Mouse (Mus musculus): Measurements from ENCODE around the gene Ptbp1. TPM values are rescaled to one million over a fixed set of nuclear protein-coding genes. Genes with fewer than 3 reads are reported as not detected.

The Ptbp1 gene
- polyA plus RNA-seq, 1 experiment from 2014 or later = 485 TPM

DNA sequence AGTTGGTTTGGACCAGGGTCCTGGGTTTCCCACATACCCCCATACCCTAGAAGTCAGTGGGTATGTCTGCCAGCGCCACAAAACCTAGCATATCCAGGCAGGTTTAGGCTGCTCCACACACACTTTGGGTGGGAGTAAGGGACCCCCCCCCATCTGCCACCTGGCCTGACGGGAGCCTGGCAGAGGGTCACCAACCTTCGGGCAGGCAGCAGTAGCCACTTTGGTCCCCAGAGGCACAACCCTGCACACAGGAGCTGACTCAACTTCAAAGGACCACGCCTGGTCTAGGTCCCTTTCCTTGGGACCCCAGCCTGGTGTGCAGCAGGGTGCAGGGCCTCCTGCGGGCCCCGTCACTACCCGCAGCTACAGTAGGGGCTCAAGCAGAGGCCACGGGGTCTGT lies 34.0 kb upstream of the Ptbp1 start:
- DNase-seq (ENCODE audit: low spot score) = no peak
- Histone ChIP-seq H3K27me3 (ENCODE audit: low read depth, poor library complexity, severe bottlenecking) (no peaks in the 10 kb centered on the region), H3K4me1 (peaks cover 21% of the 10 kb centered on the region), H3K9me3 (replicated peaks) (no peaks in the 10 kb centered on the region), H3K27ac (no peak overlapping the region), H3K36me3 (peaks cover 56% of the 10 kb centered on the region), H3K4me3 (no peak overlapping the region)
- 74% methylated on average over 8 of the region's 8 CpGs for WGBS

DNA sequence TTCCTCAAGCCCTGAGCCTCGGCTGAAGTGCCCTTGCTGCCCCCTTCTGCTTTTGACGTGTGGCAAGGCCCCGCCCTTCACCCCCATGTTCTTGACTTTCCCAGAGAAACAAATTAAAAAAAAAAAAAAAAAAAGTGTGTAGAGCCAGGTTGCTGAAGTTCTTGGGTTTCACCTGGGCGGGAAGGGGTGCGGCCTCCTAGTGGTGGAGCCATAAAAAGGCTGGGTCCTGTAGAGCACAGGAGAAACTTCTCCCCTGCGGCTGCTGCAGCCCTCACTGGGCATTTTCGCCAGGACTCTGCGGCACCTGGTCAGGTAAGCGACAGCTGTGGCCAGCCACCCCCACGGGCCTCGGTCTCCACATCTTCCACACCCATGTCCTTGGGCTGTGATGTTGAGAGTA lies 33.4 kb upstream of the Ptbp1 start, which contains the start of gene Misp:
TSS of gene Misp (plus strand) at position 208 of the 400 bp plus-strand sequence.
- no peak within 1 kb of the TSS for H3K27ac ChIP-seq
- no peaks in the 10 kb centered on the region for H3K9me3 ChIP-seq (replicated peaks)

DNA sequence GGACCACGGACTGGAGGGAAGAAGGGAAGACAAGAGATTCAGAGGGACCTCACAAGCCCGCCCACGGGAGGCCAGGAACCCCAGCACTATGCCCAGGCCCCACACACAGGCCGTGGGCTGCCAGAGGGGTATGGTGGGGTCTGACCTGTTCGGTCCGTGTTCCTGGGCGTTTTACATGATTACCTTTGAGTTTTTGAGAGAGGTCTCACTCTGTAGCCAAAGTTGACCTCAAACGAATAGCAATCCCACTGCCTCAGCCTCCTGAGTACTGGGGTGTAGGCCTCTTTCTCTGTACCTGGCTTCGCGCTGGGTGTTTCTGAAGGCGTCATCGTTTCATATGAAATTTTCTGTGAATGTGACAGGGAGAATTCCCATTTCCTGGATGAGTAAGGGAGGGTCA lies 32.5 kb upstream of the Ptbp1 start:
- H3K27me3 ChIP-seq (ENCODE audit: low read depth, poor library complexity, severe bottlenecking) = no peaks in the 10 kb centered on the region
- no peak overlapping the region for H3K4me3 ChIP-seq
- no peak overlapping the region for H3K27ac ChIP-seq
- peaks cover 21% of the 10 kb centered on the region for H3K4me1 ChIP-seq
- H3K36me3 ChIP-seq = peaks cover 41% of the 10 kb centered on the region
- DNase-seq (ENCODE audit: low spot score) = no peak
- no peaks in the 10 kb centered on the region for H3K9me3 ChIP-seq (replicated peaks)
- 89% methylated on average over 12 of the region's 12 CpGs for WGBS

More for the DNA sequence above, 33.4 kb upstream of the Ptbp1 start, which contains the start of gene Misp:
- Histone ChIP-seq H3K4me1 (peaks cover 21% of the 10 kb centered on the region), H3K4me3 (no peak within 1 kb of the TSS), H3K36me3 (peaks cover 51% of the 10 kb centered on the region), H3K27me3 (ENCODE audit: low read depth, poor library complexity, severe bottlenecking) (no peaks in the 10 kb centered on the region)
- DNase-seq (ENCODE audit: low spot score) = no peak
- 62% methylated on average over 11 of the region's 11 CpGs for WGBS

DNA sequence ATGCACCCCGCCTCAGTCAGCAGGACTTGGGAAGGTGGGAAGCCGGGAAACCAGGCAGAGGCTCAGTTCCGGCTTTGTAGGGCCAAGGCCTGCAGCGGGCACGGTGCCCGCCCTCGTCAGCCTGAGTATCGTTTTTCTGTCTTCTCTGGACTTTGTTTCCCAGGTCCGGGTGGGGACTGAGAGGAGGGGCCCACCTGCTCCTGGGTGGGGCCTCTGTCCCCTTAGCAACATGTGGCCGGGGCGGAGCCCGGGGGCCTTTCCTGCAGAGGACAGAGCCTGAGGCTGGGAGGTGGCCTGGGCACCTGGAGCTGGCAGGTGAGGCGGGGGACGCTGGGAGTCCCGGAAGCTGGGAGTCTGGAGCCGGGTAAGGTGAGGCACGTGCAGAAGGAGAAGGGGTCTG lies 31.9 kb upstream of the Ptbp1 start:
- WGBS = 36% methylated on average over 17 of the region's 17 CpGs
- Histone ChIP-seq H3K4me1 (peaks cover 21% of the 10 kb centered on the region), H3K27me3 (ENCODE audit: low read depth, poor library complexity, severe bottlenecking) (no peaks in the 10 kb centered on the region), H3K36me3 (peaks cover 35% of the 10 kb centered on the region), H3K4me3 (peak overlapping the region; percentile 15; the same call in 1 of the 2 replicates), H3K9me3 (replicated peaks) (no peaks in the 10 kb centered on the region), H3K27ac (peak overlapping the region; percentile 57; the same call in 1 of the 2 replicates)
- no peak for DNase-seq (ENCODE audit: low spot score)

DNA sequence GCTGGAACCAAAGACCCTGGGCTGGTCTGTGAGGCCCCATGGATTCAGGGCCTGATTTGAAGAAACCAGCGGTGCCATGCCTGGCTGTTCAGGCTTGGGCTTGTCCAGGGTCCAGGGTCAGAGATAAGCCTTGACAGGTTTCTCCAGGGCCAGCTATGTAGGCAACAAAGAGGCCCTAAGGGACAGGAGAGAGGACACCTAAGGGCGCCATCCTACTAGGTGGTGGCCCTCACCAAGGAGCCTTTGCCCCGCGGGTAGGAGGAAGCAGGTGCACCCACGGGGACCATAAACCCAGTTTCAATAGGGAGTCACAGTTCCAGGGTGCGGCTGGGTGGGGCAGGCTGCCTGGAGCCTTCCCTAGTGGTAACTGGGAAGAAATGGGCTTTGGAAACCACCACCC lies 31.2 kb upstream of the Ptbp1 start:
- WGBS = 73% methylated on average over 6 of the region's 6 CpGs
- Histone ChIP-seq H3K27me3 (ENCODE audit: low read depth, poor library complexity, severe bottlenecking) (no peaks in the 10 kb centered on the region), H3K4me1 (peaks cover 21% of the 10 kb centered on the region), H3K4me3 (no peak overlapping the region), H3K36me3 (peaks cover 30% of the 10 kb centered on the region), H3K9me3 (replicated peaks) (no peaks in the 10 kb centered on the region), H3K27ac (no peak overlapping the region)
- no peak for DNase-seq (ENCODE audit: low spot score)

DNA sequence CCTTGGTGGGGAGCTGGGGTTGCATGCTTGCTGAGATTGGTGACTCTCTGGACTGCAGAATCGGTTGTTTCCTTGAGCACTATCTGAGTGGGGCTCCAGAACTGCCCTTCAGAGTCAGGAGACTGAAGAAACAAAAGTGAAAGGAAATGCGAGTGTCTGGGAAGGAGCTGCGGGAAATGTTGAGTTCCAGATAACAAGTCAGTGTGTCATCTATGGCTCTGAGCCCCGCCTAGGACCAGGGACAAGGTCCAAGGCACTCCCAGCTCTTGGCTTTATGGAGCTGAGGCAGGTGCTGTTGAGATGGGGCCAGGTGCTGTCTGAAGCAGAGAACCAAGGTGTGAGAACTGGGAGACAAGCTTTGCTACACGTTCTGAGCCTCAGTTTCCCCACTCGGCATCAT lies 29.8 kb upstream of the Ptbp1 start:
- Histone ChIP-seq H3K36me3 (peaks cover 16% of the 10 kb centered on the region), H3K4me3 (no peak overlapping the region), H3K27ac (no peak overlapping the region), H3K9me3 (replicated peaks) (no peaks in the 10 kb centered on the region), H3K27me3 (ENCODE audit: low read depth, poor library complexity, severe bottlenecking) (no peaks in the 10 kb centered on the region), H3K4me1 (peaks cover 21% of the 10 kb centered on the region)
- DNase-seq (ENCODE audit: low spot score) = no peak
- 78% methylated on average over 6 of the region's 6 CpGs for WGBS

DNA sequence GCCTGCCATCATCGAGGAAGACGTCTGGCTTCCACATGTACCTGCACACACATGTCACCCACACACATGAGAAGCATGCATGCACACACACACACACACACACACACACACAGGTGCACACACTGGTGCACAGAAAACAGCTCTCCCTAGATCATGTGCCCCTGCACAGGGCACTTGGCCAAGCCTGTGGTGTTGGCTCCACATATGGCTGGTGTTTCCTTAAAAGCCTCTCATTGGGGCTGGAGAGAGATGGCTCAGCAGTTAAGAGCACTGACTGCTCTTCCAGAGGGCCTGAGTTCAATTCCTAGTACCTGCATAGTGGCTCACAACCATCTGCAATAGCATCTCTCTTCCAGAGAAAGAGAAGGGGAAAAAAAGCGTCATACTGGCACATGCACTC lies 22.6 kb upstream of the Ptbp1 start:
- DNase-seq (ENCODE audit: low spot score) = no peak
- no peaks in the 10 kb centered on the region for H3K27me3 ChIP-seq (ENCODE audit: low read depth, poor library complexity, severe bottlenecking)
- H3K36me3 ChIP-seq = no peaks in the 10 kb centered on the region
- H3K4me3 ChIP-seq = no peak overlapping the region
- H3K27ac ChIP-seq = no peak overlapping the region
- 95% methylated on average over 3 of the region's 3 CpGs for WGBS
- no peaks in the 10 kb centered on the region for H3K9me3 ChIP-seq (replicated peaks)
- peaks cover 15% of the 10 kb centered on the region for H3K4me1 ChIP-seq

DNA sequence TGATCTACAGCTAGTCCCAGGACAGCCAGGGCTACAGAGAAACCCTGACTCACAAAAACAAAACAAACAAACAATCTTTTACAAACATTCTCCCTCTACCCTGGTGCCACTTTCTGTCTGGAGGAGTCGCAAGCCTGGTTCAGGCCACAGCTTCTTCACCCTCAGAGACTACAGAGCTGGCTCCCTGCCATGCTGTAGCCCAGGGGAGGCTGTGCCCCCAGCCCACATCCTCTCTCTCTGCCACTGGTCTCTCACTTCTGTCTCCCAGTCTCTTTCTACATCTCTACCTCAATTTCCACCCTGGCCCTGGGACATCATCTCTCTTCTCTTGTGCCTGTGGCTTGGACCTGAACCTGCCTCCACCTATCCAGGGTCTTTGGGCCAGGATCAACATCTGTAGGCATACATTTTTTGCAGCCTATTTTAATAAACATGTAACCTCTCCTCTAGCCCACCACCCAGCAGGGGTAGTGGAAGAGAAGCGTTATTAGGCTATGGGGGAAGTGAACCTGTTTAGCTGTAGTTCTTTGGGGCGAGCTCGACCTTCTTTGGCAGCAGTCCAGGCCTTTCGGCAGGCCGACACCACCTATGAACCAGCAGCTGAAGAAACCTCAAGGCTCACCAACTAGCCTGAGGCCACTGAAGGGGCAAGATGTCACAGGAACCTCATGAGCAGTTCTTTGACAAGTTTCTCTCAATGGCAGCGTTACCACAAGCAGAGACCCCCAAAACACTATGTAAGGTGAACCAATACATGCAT lies 22.0 kb upstream of the Ptbp1 start:
- no peak overlapping the region for H3K4me3 ChIP-seq
- H3K36me3 ChIP-seq = no peaks in the 10 kb centered on the region
- 88% methylated on average over 7 of the region's 7 CpGs for WGBS
- no peak overlapping the region for H3K27ac ChIP-seq
- H3K4me1 ChIP-seq = peaks cover 15% of the 10 kb centered on the region
- no peaks in the 10 kb centered on the region for H3K9me3 ChIP-seq (replicated peaks)
- DNase-seq (ENCODE audit: low spot score) = no peak
- H3K27me3 ChIP-seq (ENCODE audit: low read depth, poor library complexity, severe bottlenecking) = no peaks in the 10 kb centered on the region

DNA sequence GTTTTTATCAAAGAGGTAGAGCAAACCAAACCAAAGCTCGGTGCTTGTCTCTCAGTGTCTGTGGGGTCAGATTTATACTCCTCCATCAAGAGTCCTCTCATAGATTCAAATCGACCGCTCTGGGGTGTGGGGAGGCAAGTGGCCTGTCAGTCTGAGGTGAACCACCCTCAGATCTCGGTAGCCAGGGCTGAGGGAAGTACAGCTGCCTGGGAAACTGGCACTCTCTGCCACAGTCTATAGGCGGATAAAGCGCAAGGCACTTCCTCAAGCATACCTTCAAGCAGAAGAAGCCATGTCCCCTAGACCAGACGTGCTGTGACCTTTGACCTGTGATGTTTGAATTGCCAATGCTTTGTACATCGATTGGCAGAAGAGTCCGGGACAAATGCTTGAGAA lies 21.4 kb upstream of the Ptbp1 start:
- Histone ChIP-seq H3K27ac (no peak overlapping the region), H3K36me3 (no peaks in the 10 kb centered on the region), H3K4me3 (no peak overlapping the region), H3K9me3 (replicated peaks) (no peaks in the 10 kb centered on the region), H3K4me1 (peaks cover 15% of the 10 kb centered on the region), H3K27me3 (ENCODE audit: low read depth, poor library complexity, severe bottlenecking) (no peaks in the 10 kb centered on the region)
- 77% methylated on average over 9 of the region's 9 CpGs for WGBS
- DNase-seq (ENCODE audit: low spot score) = no peak

DNA sequence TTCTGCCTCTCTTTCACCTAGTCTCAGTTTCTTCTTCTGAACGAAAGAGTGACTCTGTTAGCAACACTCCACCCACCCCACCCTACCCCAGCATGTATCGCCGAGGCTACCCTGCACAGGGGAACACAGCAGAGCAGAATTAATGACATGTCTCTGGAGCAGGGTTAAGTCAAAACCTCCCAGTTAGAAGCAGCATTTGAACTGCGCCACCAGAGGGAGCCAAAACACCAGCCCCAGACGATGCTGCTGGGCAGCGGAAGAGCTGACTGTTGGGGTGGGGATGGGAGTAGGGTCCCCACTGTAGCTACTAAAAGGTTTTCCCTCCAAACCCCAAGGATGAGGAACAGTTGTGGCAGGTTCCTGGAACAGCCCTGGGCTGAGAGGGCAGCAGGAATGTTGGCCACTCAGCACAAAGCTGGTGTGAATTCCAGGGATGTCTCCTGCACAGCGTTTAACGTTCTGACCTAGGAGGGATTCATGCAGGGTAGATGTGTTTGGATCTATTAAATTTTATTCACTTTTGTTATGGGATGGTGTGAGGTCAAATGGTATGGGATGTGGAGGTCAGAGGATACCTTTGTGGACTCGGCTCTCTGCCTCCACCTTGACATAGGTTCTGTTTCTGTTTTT lies 19.3 kb upstream of the Ptbp1 start:
- 30% methylated on average over 9 of the region's 9 CpGs for WGBS
- Histone ChIP-seq H3K27ac (no peak overlapping the region), H3K27me3 (ENCODE audit: low read depth, poor library complexity, severe bottlenecking) (no peaks in the 10 kb centered on the region), H3K4me1 (peaks cover 13% of the 10 kb centered on the region), H3K36me3 (no peaks in the 10 kb centered on the region), H3K9me3 (replicated peaks) (no peaks in the 10 kb centered on the region), H3K4me3 (no peak overlapping the region)
- DNase-seq (ENCODE audit: low spot score) = peak; percentile 86

DNA sequence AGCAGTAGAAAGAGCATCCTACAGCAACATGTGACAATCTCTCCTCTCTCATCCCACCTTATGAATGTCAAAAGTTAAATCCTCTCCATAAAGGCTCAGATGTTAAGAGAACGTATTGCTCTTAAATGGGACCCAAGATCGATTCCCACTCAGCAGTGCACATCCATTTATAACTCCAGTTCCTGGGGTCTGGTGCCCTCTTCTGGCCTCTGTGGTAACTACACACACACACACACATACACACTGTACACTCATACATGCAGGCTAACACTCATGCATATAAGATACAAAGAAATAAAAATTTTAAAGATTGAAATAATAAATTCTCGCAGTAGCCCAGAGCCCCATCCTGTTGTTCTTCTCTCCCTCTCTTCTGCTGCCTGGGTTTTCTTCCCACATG lies 17.3 kb upstream of the Ptbp1 start:
- H3K36me3 ChIP-seq = no peaks in the 10 kb centered on the region
- H3K4me1 ChIP-seq = peaks cover 21% of the 10 kb centered on the region
- DNase-seq (ENCODE audit: low spot score) = no peak
- H3K27ac ChIP-seq = no peak overlapping the region
- WGBS = 92% methylated on average over 3 of the region's 3 CpGs
- no peak overlapping the region for H3K4me3 ChIP-seq
- H3K27me3 ChIP-seq (ENCODE audit: low read depth, poor library complexity, severe bottlenecking) = no peaks in the 10 kb centered on the region
- H3K9me3 ChIP-seq (replicated peaks) = no peaks in the 10 kb centered on the region

DNA sequence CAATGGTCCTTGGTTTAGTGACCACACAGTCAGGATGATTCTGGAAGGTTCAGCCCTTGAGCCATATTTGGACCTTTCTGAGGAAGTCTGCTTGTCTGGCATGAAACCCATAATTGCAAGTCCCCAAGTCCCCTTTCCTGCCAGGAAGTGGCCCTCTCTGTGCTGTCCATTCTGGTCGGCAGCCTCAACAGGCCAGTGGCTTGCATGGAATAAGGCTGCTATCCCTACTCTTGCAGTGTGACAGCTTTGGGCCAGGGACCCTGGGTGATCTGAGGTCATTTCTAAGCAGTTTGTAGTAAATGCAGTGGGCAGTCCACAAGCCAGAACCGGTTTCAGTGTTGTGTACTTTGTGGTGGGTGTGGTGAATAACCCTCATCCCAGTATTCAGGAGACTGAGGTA lies 16.1 kb upstream of the Ptbp1 start:
- H3K27ac ChIP-seq = no peak overlapping the region
- no peak for DNase-seq (ENCODE audit: low spot score)
- H3K4me3 ChIP-seq = 0 out of 2 replicates have a peak overlapping the region, but pooled peaks have one; percentile 3
- no peaks in the 10 kb centered on the region for H3K9me3 ChIP-seq (replicated peaks)
- peaks cover 32% of the 10 kb centered on the region for H3K4me1 ChIP-seq
- WGBS = 66% methylated on average over 2 of the region's 2 CpGs
- H3K27me3 ChIP-seq (ENCODE audit: low read depth, poor library complexity, severe bottlenecking) = no peaks in the 10 kb centered on the region
- H3K36me3 ChIP-seq = no peaks in the 10 kb centered on the region

DNA sequence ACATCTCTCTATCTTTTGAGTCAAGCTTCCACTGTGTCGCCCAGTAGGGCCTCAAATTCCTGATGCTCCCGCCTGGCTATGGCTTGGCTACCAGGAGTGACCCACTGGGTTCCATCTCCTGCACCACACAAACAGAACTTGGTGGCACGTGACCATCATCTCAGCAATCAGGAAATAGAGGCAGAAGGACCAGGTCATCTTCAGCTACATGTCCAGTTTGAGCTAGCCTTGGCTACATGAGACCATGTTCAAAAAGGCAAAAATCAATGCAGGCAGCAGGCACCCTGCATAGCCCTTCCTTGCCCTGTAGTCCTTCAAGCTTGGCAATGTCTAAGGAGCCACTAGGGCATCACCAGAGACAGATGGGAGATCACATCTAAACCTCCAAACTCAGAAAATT lies 14.1 kb upstream of the Ptbp1 start:
- Histone ChIP-seq H3K4me3 (peak overlapping the region; percentile 50), H3K9me3 (replicated peaks) (no peaks in the 10 kb centered on the region), H3K27ac (peak overlapping the region; percentile 90), H3K36me3 (no peaks in the 10 kb centered on the region), H3K27me3 (ENCODE audit: low read depth, poor library complexity, severe bottlenecking) (no peaks in the 10 kb centered on the region), H3K4me1 (peaks cover 31% of the 10 kb centered on the region)
- WGBS = 88% methylated on average over 3 of the region's 3 CpGs
- no peak for DNase-seq (ENCODE audit: low spot score)
